Mouse (Mus musculus) myocyte (in vitro differentiated cells): ENCODE results near the gene Fsd1l. TPM values are rescaled to one million over a fixed set of nuclear protein-coding genes. Genes with fewer than 3 reads are reported as not detected.

Experiments used
- H3K27me3 ChIP-seq: one replicate; pipeline ENCODE4 v1.6.1; 2011; ENCODE audit not compliant: control insufficient read depth, insufficient read depth, insufficient read length
- H3K36me3 ChIP-seq: one replicate; pipeline ENCODE4 v1.6.1; 2011; ENCODE audit not compliant: control insufficient read depth, insufficient read depth
- H3K4me2 ChIP-seq: one replicate; pipeline ENCODE4 v1.6.1; 2011; ENCODE audit warnings: low read depth, control low read depth
- H3K4me3 ChIP-seq: one replicate; pipeline ENCODE4 v1.5.1; 2011; ENCODE audit warnings: mild to moderate bottlenecking, control low read depth, moderate library complexity
- H3K79me2 ChIP-seq: one replicate; pipeline ENCODE4 v1.6.1; 2011; ENCODE audit not compliant: control insufficient read depth, insufficient read depth
- H3ac ChIP-seq: one replicate; pipeline ENCODE4 v1.6.1; 2011; ENCODE audit not compliant: control insufficient read depth, insufficient read length
- CEBPB ChIP-seq: IDR thresholded peaks from 2 replicates; pipeline ENCODE4 v1.6.1; 2011; ENCODE audit warnings: mild to moderate bottlenecking, moderate library complexity; ENCODE audit not compliant: poor library complexity, insufficient read depth, severe bottlenecking
- E2F4 ChIP-seq: IDR thresholded peaks from one replicate; pipeline ENCODE4 v1.6.1; 2011; ENCODE audit warnings: mild to moderate bottlenecking, control low read depth, moderate library complexity; ENCODE audit not compliant: insufficient read depth
- MAX ChIP-seq: IDR thresholded peaks from one replicate; pipeline ENCODE4 v1.6.1; 2011; ENCODE audit warnings: low read depth, mild to moderate bottlenecking, control low read depth
- MYOD1 ChIP-seq, 3 experiments: IDR thresholded peaks; one replicate each; pipeline ENCODE4 v1.6.1; 2011; ENCODE audit warnings: control low read depth in 2 of 3, low read depth in 2 of 3, mild to moderate bottlenecking in 2 of 3, moderate library complexity in 1 of 3; ENCODE audit not compliant: insufficient read length in 2 of 3, control insufficient read depth in 1 of 3
- MYOG ChIP-seq, 3 experiments: IDR thresholded peaks; one replicate each; pipeline ENCODE4 v1.6.1; 2011; ENCODE audit warnings: control low read depth in 2 of 3, low read depth in 2 of 3, mild to moderate bottlenecking in 2 of 3; ENCODE audit not compliant: insufficient read length in 2 of 3, control insufficient read depth in 1 of 3, insufficient read depth in 1 of 3
- POLR2A ChIP-seq: IDR thresholded peaks from one replicate; pipeline ENCODE4 v1.6.1; 2011; ENCODE audit warnings: low read depth, mild to moderate bottlenecking, control low read depth, moderate library complexity; ENCODE audit not compliant: insufficient read length
- POLR2AphosphoS2 ChIP-seq: IDR thresholded peaks from one replicate; pipeline ENCODE4 v1.6.1; 2011; ENCODE audit warnings: low read depth, control low read depth; ENCODE audit not compliant: insufficient read length
- REST ChIP-seq: IDR thresholded peaks from one replicate; pipeline ENCODE4 v1.6.1; 2011; ENCODE audit warnings: mild to moderate bottlenecking, control low read depth, moderate library complexity; ENCODE audit not compliant: insufficient read depth, insufficient read length
- SRF ChIP-seq: IDR thresholded peaks from one replicate; pipeline ENCODE4 v1.6.1; 2011; ENCODE audit warnings: low read depth; ENCODE audit not compliant: control insufficient read depth, insufficient read length
- TCF12 ChIP-seq: IDR thresholded peaks from one replicate; pipeline ENCODE4 v1.6.1; 2011; ENCODE audit warnings: mild to moderate bottlenecking, control low read depth; ENCODE audit not compliant: poor library complexity, insufficient read depth, severe bottlenecking
- TCF3 ChIP-seq: IDR thresholded peaks from one replicate; pipeline ENCODE4 v1.6.1; 2011; ENCODE audit warnings: low read depth, control low read depth; ENCODE audit not compliant: insufficient read length
- USF1 ChIP-seq: IDR thresholded peaks from one replicate; pipeline ENCODE4 v1.6.1; 2011; ENCODE audit warnings: low read depth, mild to moderate bottlenecking, control low read depth, moderate library complexity
- polyA plus RNA-seq: library from polyadenylated mRNA; unstranded; fragments of >200 nt; fragmentation: generic; extraction: Trizol; gene quantifications from one replicate; pipeline ENCODE4 v1.2.1, GENCODE M21; 2012; ENCODE audit warnings: missing spikeins

Fsd1l gene
- polyA plus RNA-seq, 1 experiment: 1.2 TPM

- no peaks in the 10 kb centered on the region for H3K27me3 ChIP-seq
- no peaks in the 10 kb centered on the region for H3K36me3 ChIP-seq
- no peak overlapping the region for H3ac ChIP-seq
- H3K4me2 ChIP-seq: no peak overlapping the region
- H3K79me2 ChIP-seq: no peaks in the 10 kb centered on the region
- TF ChIP-seq REST: no peak
- TF ChIP-seq CEBPB: no peak
- no peak for TF ChIP-seq POLR2A
- no peak for TF ChIP-seq MYOG (IDR thresholded peaks at IDR 0.05; ENCODE audit: control insufficient read depth in 1 of 3, insufficient read depth in 1 of 3, insufficient read length in 2 of 3, low read depth in 2 of 3)
- TF ChIP-seq USF1: no peak
- TF ChIP-seq TCF3: no peak
- no peak for TF ChIP-seq E2F4
- no peak for TF ChIP-seq POLR2AphosphoS2
- TF ChIP-seq TCF12: no peak
- no peak for TF ChIP-seq SRF
- TF ChIP-seq MAX: no peak
- TF ChIP-seq MYOD1 (IDR thresholded peaks at IDR 0.05; ENCODE audit: control insufficient read depth in 1 of 3, insufficient read length in 2 of 3, low read depth in 2 of 3): no peak
- no peak overlapping the region for H3K4me3 ChIP-seq
These were observed 41.1 kb upstream of the Fsd1l start for GRCm38 (mm10) chr4:53590163-53590562.

DNA sequence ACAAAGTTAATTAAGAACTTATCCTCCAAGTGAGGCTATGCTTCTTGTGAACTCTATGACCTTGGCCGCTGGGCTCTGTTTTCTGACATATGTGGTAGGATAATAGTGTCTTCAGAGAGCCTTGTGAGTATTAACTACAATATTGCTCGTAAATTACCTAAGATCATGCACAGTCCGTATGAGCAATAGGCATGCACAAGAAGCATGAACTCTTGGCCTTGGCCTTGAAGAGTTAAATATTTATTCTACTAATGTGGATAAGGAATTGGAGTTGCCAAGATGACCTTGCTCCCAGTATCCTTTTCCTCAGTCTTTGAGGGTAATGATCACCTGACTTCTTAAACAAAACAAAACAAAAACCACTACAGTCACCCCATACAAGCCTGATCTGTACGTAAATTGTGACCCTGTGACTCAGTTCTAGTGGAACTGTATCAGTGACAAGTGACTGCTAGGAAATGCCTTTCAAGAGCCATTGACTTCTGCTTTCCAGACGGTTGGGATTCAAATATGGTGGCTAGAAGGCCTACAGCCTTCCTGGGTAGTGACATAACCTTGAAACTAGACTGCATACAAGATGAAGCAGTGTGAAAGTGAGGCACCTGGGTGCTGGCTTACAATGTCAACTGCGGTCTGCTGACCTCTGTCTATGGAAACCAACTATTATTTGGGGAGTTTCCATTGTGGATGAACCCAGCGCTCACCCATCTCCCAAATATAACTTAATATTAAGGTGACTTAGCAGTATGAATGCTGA, 40.4 kb upstream of the Fsd1l start:
- Histone ChIP-seq H3K4me2 (no peak overlapping the region), H3K79me2 (no peaks in the 10 kb centered on the region), H3K36me3 (no peaks in the 10 kb centered on the region), H3ac (no peak overlapping the region), H3K4me3 (no peak overlapping the region), H3K27me3 (no peaks in the 10 kb centered on the region)
- TF ChIP-seq SRF: no peak
- TF ChIP-seq MAX: no peak
- TF ChIP-seq MYOG (IDR thresholded peaks at IDR 0.05; ENCODE audit: control insufficient read depth in 1 of 3, insufficient read depth in 1 of 3, insufficient read length in 2 of 3, low read depth in 2 of 3): no peak
- no peak for TF ChIP-seq POLR2A
- no peak for TF ChIP-seq TCF3

DNA sequence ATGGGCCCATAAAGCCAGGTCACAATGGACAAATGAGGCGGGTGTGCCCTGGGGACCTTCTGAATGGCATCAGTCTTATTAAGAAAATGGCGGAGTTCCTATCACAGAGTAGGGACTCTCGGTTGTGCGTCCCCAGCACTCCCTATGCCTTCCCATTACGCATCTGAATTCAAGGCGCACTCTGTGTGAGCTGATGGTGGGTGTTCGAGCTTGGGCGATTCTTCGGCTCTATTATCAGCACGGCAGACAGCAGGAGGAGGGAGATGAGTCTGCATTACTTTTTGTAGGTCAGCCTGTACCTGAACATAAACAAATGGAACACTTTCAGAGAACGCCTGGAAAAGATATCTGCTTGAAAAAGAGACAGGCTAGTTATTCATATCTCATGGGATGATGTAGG, 39.7 kb upstream of the Fsd1l start:
- TF ChIP-seq TCF3 (no peak), E2F4 (no peak), POLR2AphosphoS2 (no peak), POLR2A (no peak), MYOD1 (IDR thresholded peaks at IDR 0.05; ENCODE audit: control insufficient read depth in 1 of 3, insufficient read length in 2 of 3, low read depth in 2 of 3) (no peak), CEBPB (no peak), MYOG (IDR thresholded peaks at IDR 0.05; ENCODE audit: control insufficient read depth in 1 of 3, insufficient read depth in 1 of 3, insufficient read length in 2 of 3, low read depth in 2 of 3) (no peak), SRF (no peak), MAX (no peak), TCF12 (no peak), USF1 (no peak), REST (no peak)
- Histone ChIP-seq H3K27me3 (no peaks in the 10 kb centered on the region), H3K79me2 (no peaks in the 10 kb centered on the region), H3K4me2 (no peak overlapping the region), H3K4me3 (no peak overlapping the region), H3K36me3 (no peaks in the 10 kb centered on the region), H3ac (no peak overlapping the region)

DNA sequence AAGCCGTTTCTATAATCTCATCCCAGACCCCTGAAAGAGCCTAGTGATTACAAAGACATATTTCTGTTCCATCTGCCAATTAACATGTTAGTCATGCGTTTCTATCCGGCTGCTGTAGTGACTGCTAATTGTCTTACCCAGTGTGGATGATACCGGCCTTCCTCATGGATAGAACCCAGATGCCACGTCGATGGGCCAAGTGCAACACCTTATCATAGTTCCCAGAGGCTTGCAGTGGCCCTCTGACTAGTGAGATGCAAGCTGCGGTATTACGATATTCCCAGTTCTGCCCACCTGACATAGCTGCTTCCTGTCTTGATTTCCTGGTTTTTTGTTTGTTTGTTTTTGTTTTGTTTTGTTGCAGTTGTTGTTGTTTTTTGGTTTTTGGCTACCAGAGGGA, 39.3 kb upstream of the Fsd1l start:
- Histone ChIP-seq H3K4me2 (no peak overlapping the region), H3K36me3 (no peaks in the 10 kb centered on the region), H3K27me3 (no peaks in the 10 kb centered on the region), H3K79me2 (no peaks in the 10 kb centered on the region), H3K4me3 (no peak overlapping the region), H3ac (no peak overlapping the region)
- TF ChIP-seq MAX: no peak
- TF ChIP-seq MYOG (IDR thresholded peaks at IDR 0.05; ENCODE audit: control insufficient read depth in 1 of 3, insufficient read depth in 1 of 3, insufficient read length in 2 of 3, low read depth in 2 of 3): no peak
- TF ChIP-seq E2F4: no peak
- TF ChIP-seq POLR2AphosphoS2: no peak
- TF ChIP-seq SRF: no peak
- no peak for TF ChIP-seq USF1
- no peak for TF ChIP-seq REST
- TF ChIP-seq TCF3: no peak
- no peak for TF ChIP-seq POLR2A
- TF ChIP-seq MYOD1 (IDR thresholded peaks at IDR 0.05; ENCODE audit: control insufficient read depth in 1 of 3, insufficient read length in 2 of 3, low read depth in 2 of 3): no peak
- no peak for TF ChIP-seq TCF12
- no peak for TF ChIP-seq CEBPB

- TF ChIP-seq USF1 (no peak), POLR2A (no peak), SRF (no peak), E2F4 (no peak), TCF12 (no peak), MYOG (IDR thresholded peaks at IDR 0.05; ENCODE audit: control insufficient read depth in 1 of 3, insufficient read depth in 1 of 3, insufficient read length in 2 of 3, low read depth in 2 of 3) (no peak), MYOD1 (IDR thresholded peaks at IDR 0.05; ENCODE audit: control insufficient read depth in 1 of 3, insufficient read length in 2 of 3, low read depth in 2 of 3) (no peak), CEBPB (no peak), MAX (no peak), TCF3 (no peak), POLR2AphosphoS2 (no peak)
- Histone ChIP-seq H3K36me3 (no peaks in the 10 kb centered on the region), H3K4me2 (no peak overlapping the region), H3ac (no peak overlapping the region), H3K27me3 (no peaks in the 10 kb centered on the region), H3K79me2 (no peaks in the 10 kb centered on the region), H3K4me3 (no peak overlapping the region)
These were observed 38.9 kb upstream of the Fsd1l start for GRCm38 (mm10) chr4:53592386-53592785.
